Mouse (Mus musculus): ENCODE measurements around the gene Ace2. TPM values are rescaled to one million over a fixed set of nuclear protein-coding genes. Genes with fewer than 3 reads are reported as not detected.

Ace2 gene
- 0.13 and 0.14 TPM in 2 replicates for polyA plus RNA-seq (2014; fragmentation: Nextera tagmentation; extraction: Ambion mirVana)

GRCm38 (mm10) chrX:164139032-164139431 is at the start of gene Ace2:
TSS of gene Ace2 (plus strand) at chrX:164139332.
- no peak for ATAC-seq (ENCODE audit: insufficient read depth, low FRiP score, low TSS enrichment)

GRCm38 (mm10) chrX:164089916-164090315 is 49.2 kb upstream of the Ace2 start:
- 79% methylated on average over 11 of the region's 11 CpGs for whole genome bisulfite sequencing
- no peak overlapping the region for H3K27ac ChIP-seq (ENCODE audit: low read depth, low read length)
- ATAC-seq (ENCODE audit: insufficient read depth, low FRiP score, low TSS enrichment) (no peak), DNase-seq (ENCODE audit: low spot score) (no peak)
- no peaks in the 10 kb centered on the region for H3K36me3 ChIP-seq (ENCODE audit: control insufficient read depth, insufficient read depth, low read length)
- H3K4me1 ChIP-seq (ENCODE audit: control insufficient read depth, insufficient read depth, low read length) = no peaks in the 10 kb centered on the region
- H3K27me3 ChIP-seq (ENCODE audit: control insufficient read depth, insufficient read depth, low read length) = no peaks in the 10 kb centered on the region
- H3K9me3 ChIP-seq (ENCODE audit: control insufficient read depth, low read length) = no peaks in the 10 kb centered on the region
- H3K4me3 ChIP-seq (ENCODE audit: low read depth, low read length) = no peak overlapping the region
- H3K4me2 ChIP-seq (ENCODE audit: low read depth) = no peak overlapping the region
- H3K9ac ChIP-seq (ENCODE audit: low read length) = no peak overlapping the region

More at GRCm38 (mm10) chrX:164139032-164139431, at the start of gene Ace2:
- H3K4me3 ChIP-seq (ENCODE audit: low read depth, low read length) = no peak within 1 kb of the TSS
- no peaks in the 10 kb centered on the region for H3K9me3 ChIP-seq (ENCODE audit: control insufficient read depth, low read length)
- no peak for DNase-seq (ENCODE audit: low spot score)
- H3K4me2 ChIP-seq (ENCODE audit: low read depth) = no peak within 1 kb of the TSS
- no peak within 1 kb of the TSS for H3K9ac ChIP-seq (ENCODE audit: low read length)
- H3K4me1 ChIP-seq (ENCODE audit: control insufficient read depth, insufficient read depth, low read length) = no peaks in the 10 kb centered on the region
- H3K36me3 ChIP-seq (ENCODE audit: control insufficient read depth, insufficient read depth, low read length) = no peaks in the 10 kb centered on the region
- no peak within 1 kb of the TSS for H3K27ac ChIP-seq (ENCODE audit: low read depth, low read length)
- H3K27me3 ChIP-seq (ENCODE audit: control insufficient read depth, insufficient read depth, low read length) = no peaks in the 10 kb centered on the region
- WGBS = 94% methylated on average over 2 of the region's 2 CpGs

- H3K4me3 ChIP-seq (ENCODE audit: low read depth, low read length) = no peak overlapping the region
- no peaks in the 10 kb centered on the region for H3K36me3 ChIP-seq (ENCODE audit: control insufficient read depth, insufficient read depth, low read length)
- 61% methylated on average over 7 of the region's 7 CpGs for WGBS
- H3K9ac ChIP-seq (ENCODE audit: low read length) = no peak overlapping the region
- no peak for DNase-seq (ENCODE audit: low spot score)
- no peak for ATAC-seq (ENCODE audit: insufficient read depth, low FRiP score, low TSS enrichment)
- H3K27ac ChIP-seq (ENCODE audit: low read depth, low read length) = no peak overlapping the region
- no peaks in the 10 kb centered on the region for H3K9me3 ChIP-seq (ENCODE audit: control insufficient read depth, low read length)
- H3K4me1 ChIP-seq (ENCODE audit: control insufficient read depth, insufficient read depth, low read length) = no peaks in the 10 kb centered on the region
- no peak overlapping the region for H3K4me2 ChIP-seq (ENCODE audit: low read depth)
- H3K27me3 ChIP-seq (ENCODE audit: control insufficient read depth, insufficient read depth, low read length) = no peaks in the 10 kb centered on the region
Observed at GRCm38 (mm10) chrX:164092300-164093169, 46.6 kb upstream of the Ace2 start.

- no peaks in the 10 kb centered on the region for H3K9me3 ChIP-seq (ENCODE audit: control insufficient read depth, low read length)
- H3K4me1 ChIP-seq (ENCODE audit: control insufficient read depth, insufficient read depth, low read length) = no peaks in the 10 kb centered on the region
- no peak overlapping the region for H3K9ac ChIP-seq (ENCODE audit: low read length)
- DNase-seq (ENCODE audit: low spot score) (no peak), ATAC-seq (ENCODE audit: insufficient read depth, low FRiP score, low TSS enrichment) (no peak)
- H3K4me3 ChIP-seq (ENCODE audit: low read depth, low read length) = no peak overlapping the region
- H3K27me3 ChIP-seq (ENCODE audit: control insufficient read depth, insufficient read depth, low read length) = no peaks in the 10 kb centered on the region
- no peak overlapping the region for H3K27ac ChIP-seq (ENCODE audit: low read depth, low read length)
- no peaks in the 10 kb centered on the region for H3K36me3 ChIP-seq (ENCODE audit: control insufficient read depth, insufficient read depth, low read length)
- no peak overlapping the region for H3K4me2 ChIP-seq (ENCODE audit: low read depth)
- WGBS = 88% methylated on average over 5 of the region's 5 CpGs
Observed at GRCm38 (mm10) chrX:164093435-164093834, 45.7 kb upstream of the Ace2 start.

- DNase-seq (ENCODE audit: low spot score) (no peak), ATAC-seq (ENCODE audit: insufficient read depth, low FRiP score, low TSS enrichment) (no peak)
- Histone ChIP-seq H3K9ac (ENCODE audit: low read length) (no peak overlapping the region), H3K27ac (ENCODE audit: low read depth, low read length) (no peak overlapping the region), H3K4me2 (ENCODE audit: low read depth) (no peak overlapping the region), H3K9me3 (ENCODE audit: control insufficient read depth, low read length) (no peaks in the 10 kb centered on the region), H3K4me3 (ENCODE audit: low read depth, low read length) (no peak overlapping the region), H3K4me1 (ENCODE audit: control insufficient read depth, insufficient read depth, low read length) (no peaks in the 10 kb centered on the region), H3K36me3 (ENCODE audit: control insufficient read depth, insufficient read depth, low read length) (no peaks in the 10 kb centered on the region), H3K27me3 (ENCODE audit: control insufficient read depth, insufficient read depth, low read length) (no peaks in the 10 kb centered on the region)
- WGBS = 77% methylated on average over 2 of the region's 2 CpGs
Observed at GRCm38 (mm10) chrX:164095838-164096237, 43.3 kb upstream of the Ace2 start.

GRCm38 (mm10) chrX:164101483-164101882 is 37.6 kb upstream of the Ace2 start:
- DNase-seq (ENCODE audit: low spot score) = no peak
- no peak overlapping the region for H3K4me2 ChIP-seq (ENCODE audit: low read depth)
- no peaks in the 10 kb centered on the region for H3K9me3 ChIP-seq (ENCODE audit: control insufficient read depth, low read length)
- H3K27me3 ChIP-seq (ENCODE audit: control insufficient read depth, insufficient read depth, low read length) = peaks cover 2% of the 10 kb centered on the region; the same call in 1 of the 2 replicates
- H3K4me3 ChIP-seq (ENCODE audit: low read depth, low read length) = no peak overlapping the region
- H3K4me1 ChIP-seq (ENCODE audit: control insufficient read depth, insufficient read depth, low read length) = no peaks in the 10 kb centered on the region
- no peaks in the 10 kb centered on the region for H3K36me3 ChIP-seq (ENCODE audit: control insufficient read depth, insufficient read depth, low read length)
- ATAC-seq (ENCODE audit: insufficient read depth, low FRiP score, low TSS enrichment) = no peak
- H3K9ac ChIP-seq (ENCODE audit: low read length) = no peak overlapping the region
- no peak overlapping the region for H3K27ac ChIP-seq (ENCODE audit: low read depth, low read length)

GRCm38 (mm10) chrX:164102198-164102597 is 36.9 kb upstream of the Ace2 start:
- Histone ChIP-seq H3K9ac (ENCODE audit: low read length) (no peak overlapping the region), H3K4me2 (ENCODE audit: low read depth) (no peak overlapping the region), H3K9me3 (ENCODE audit: control insufficient read depth, low read length) (no peaks in the 10 kb centered on the region), H3K36me3 (ENCODE audit: control insufficient read depth, insufficient read depth, low read length) (no peaks in the 10 kb centered on the region), H3K27ac (ENCODE audit: low read depth, low read length) (no peak overlapping the region), H3K4me1 (ENCODE audit: control insufficient read depth, insufficient read depth, low read length) (no peaks in the 10 kb centered on the region), H3K27me3 (ENCODE audit: control insufficient read depth, insufficient read depth, low read length) (peaks cover 2% of the 10 kb centered on the region; the same call in 1 of the 2 replicates), H3K4me3 (ENCODE audit: low read depth, low read length) (no peak overlapping the region)
- 83% methylated on average over 7 of the region's 7 CpGs for whole genome bisulfite sequencing
- ATAC-seq (ENCODE audit: insufficient read depth, low FRiP score, low TSS enrichment) (no peak), DNase-seq (ENCODE audit: low spot score) (no peak)

- WGBS = 72% methylated on average over 6 of the region's 6 CpGs
- Histone ChIP-seq H3K27me3 (ENCODE audit: control insufficient read depth, insufficient read depth, low read length) (peaks cover 2% of the 10 kb centered on the region; the same call in 1 of the 2 replicates), H3K4me3 (ENCODE audit: low read depth, low read length) (no peak overlapping the region), H3K9me3 (ENCODE audit: control insufficient read depth, low read length) (no peaks in the 10 kb centered on the region), H3K27ac (ENCODE audit: low read depth, low read length) (no peak overlapping the region), H3K4me2 (ENCODE audit: low read depth) (no peak overlapping the region), H3K36me3 (ENCODE audit: control insufficient read depth, insufficient read depth, low read length) (no peaks in the 10 kb centered on the region), H3K4me1 (ENCODE audit: control insufficient read depth, insufficient read depth, low read length) (no peaks in the 10 kb centered on the region), H3K9ac (ENCODE audit: low read length) (no peak overlapping the region)
- DNase-seq (ENCODE audit: low spot score) (no peak), ATAC-seq (ENCODE audit: insufficient read depth, low FRiP score, low TSS enrichment) (no peak; the same call in 1 of the 2 replicates)
Observed at GRCm38 (mm10) chrX:164102656-164103055, 36.5 kb upstream of the Ace2 start.

- ATAC-seq (ENCODE audit: insufficient read depth, low FRiP score, low TSS enrichment) (no peak), DNase-seq (ENCODE audit: low spot score) (no peak)
- H3K9me3 ChIP-seq (ENCODE audit: control insufficient read depth, low read length) = no peaks in the 10 kb centered on the region
- no peaks in the 10 kb centered on the region for H3K36me3 ChIP-seq (ENCODE audit: control insufficient read depth, insufficient read depth, low read length)
- H3K4me1 ChIP-seq (ENCODE audit: control insufficient read depth, insufficient read depth, low read length) = no peaks in the 10 kb centered on the region
- no peaks in the 10 kb centered on the region for H3K27me3 ChIP-seq (ENCODE audit: control insufficient read depth, insufficient read depth, low read length)
- 90% methylated on average over 3 of the region's 3 CpGs for WGBS
- H3K9ac ChIP-seq (ENCODE audit: low read length) = no peak overlapping the region
- no peak overlapping the region for H3K4me2 ChIP-seq (ENCODE audit: low read depth)
- no peak overlapping the region for H3K4me3 ChIP-seq (ENCODE audit: low read depth, low read length)
- no peak overlapping the region for H3K27ac ChIP-seq (ENCODE audit: low read depth, low read length)
Observed at GRCm38 (mm10) chrX:164111146-164111545, 28.0 kb upstream of the Ace2 start.
